Mouse (Mus musculus) CH12.LX (cell line): ENCODE measurements around the gene Mef2d. TPM values are rescaled to one million over a fixed set of nuclear protein-coding genes. Genes with fewer than 3 reads are reported as not detected.

Source experiments
- DNase-seq: peaks from one replicate; pipeline ENCODE4 v3.0.0-alpha.2; 2013; ENCODE audit errors: extremely low read depth
- H3K27ac ChIP-seq: 2 replicates; pipeline ENCODE4 v1.5.1; 2012; ENCODE audit warnings: low read depth, mild to moderate bottlenecking, control low read depth, moderate library complexity; ENCODE audit not compliant: insufficient read depth
- H3K27me3 ChIP-seq: replicated peaks from 2 replicates; pipeline ENCODE3; 2012; ENCODE audit warnings: inconsistent platforms
- H3K36me3 ChIP-seq, 2 experiments: replicated peaks in 1 of 2; 2 replicates each; pipeline versions ENCODE3 to v1.6.1; 2012; ENCODE audit warnings: inconsistent platforms in 1 of 2, low read length in 1 of 2, mild to moderate bottlenecking in 1 of 2, mixed read lengths in 1 of 2, moderate library complexity in 1 of 2; ENCODE audit not compliant: control insufficient read depth in 1 of 2, insufficient read depth in 1 of 2
- H3K4me1 ChIP-seq, 2 experiments: 2 replicates each; pipeline ENCODE4 v1.6.1; 2012; ENCODE audit warnings: inconsistent platforms in 1 of 2, moderate library complexity in 1 of 2; ENCODE audit not compliant: insufficient read depth in 2 of 2, control insufficient read depth in 1 of 2
- H3K4me2 ChIP-seq: 2 replicates; pipeline ENCODE4 v1.6.1; 2012; ENCODE audit warnings: low read depth, mild to moderate bottlenecking, control low read depth; ENCODE audit not compliant: poor library complexity, insufficient read depth, severe bottlenecking
- H3K4me3 ChIP-seq, 3 experiments: fragments of 150-350 bp in 1 of 3; sonication (generic) in 1 of 3; replicated peaks in 1 of 3; 2 replicates each; pipeline versions ENCODE3 to v1.5.1; 2011 to 2012; ENCODE audit warnings: low read depth in 2 of 3, low read length in 2 of 3, mild to moderate bottlenecking in 2 of 3, moderate library complexity in 2 of 3, control low read depth in 1 of 3, improper control_type of control experiment in 1 of 3, inconsistent platforms in 1 of 3, mixed read lengths in 1 of 3; ENCODE audit not compliant: poor library complexity in 1 of 3
- H3K79me2 ChIP-seq: replicated peaks from 2 replicates; pipeline ENCODE4 v1.6.1; 2012; ENCODE audit warnings: mild to moderate bottlenecking, moderate library complexity; ENCODE audit not compliant: control insufficient read depth, poor library complexity, insufficient read depth, severe bottlenecking; ENCODE audit errors: extremely low read depth
- H3K9ac ChIP-seq: 2 replicates; pipeline ENCODE4 v1.6.1; 2012; ENCODE audit warnings: low read depth, mild to moderate bottlenecking, control low read depth, moderate library complexity; ENCODE audit not compliant: insufficient read depth
- H3K9me3 ChIP-seq: replicated peaks from 2 replicates; pipeline ENCODE3; 2012; ENCODE audit warnings: low read length, inconsistent platforms, mixed read lengths
- BHLHE40 ChIP-seq: IDR thresholded peaks from 2 replicates; pipeline ENCODE4 v1.6.1; 2011; ENCODE audit warnings: mild to moderate bottlenecking, low read depth, low read length, improper control_type of control experiment
- CHD2 ChIP-seq: IDR thresholded peaks from 2 replicates; pipeline ENCODE4 v1.6.1; 2011; ENCODE audit warnings: low read length, improper control_type of control experiment
- CTCF ChIP-seq, 2 experiments: IDR thresholded peaks in 1 of 2; conservative IDR thresholded peaks in 1 of 2; 2 replicates each; pipeline ENCODE4 v1.5.1; 2011 to 2012; ENCODE audit warnings: low read depth in 2 of 2, low read length in 2 of 2, improper control_type of control experiment in 1 of 2, inconsistent platforms in 1 of 2, mild to moderate bottlenecking in 1 of 2, moderate library complexity in 1 of 2
- ELF1 ChIP-seq: IDR thresholded peaks from 2 replicates; pipeline ENCODE4 v1.6.1; 2014; ENCODE audit warnings: low read depth, mild to moderate bottlenecking, inconsistent platforms, low read length, improper control_type of control experiment
- EP300 ChIP-seq: IDR thresholded peaks from 2 replicates; pipeline ENCODE4 v1.6.1; 2011; ENCODE audit warnings: low read length, improper control_type of control experiment
- ETS1 ChIP-seq: conservative IDR thresholded peaks from 2 replicates; pipeline ENCODE4 v1.6.1; 2012; ENCODE audit warnings: low read depth, mild to moderate bottlenecking, inconsistent platforms, low read length, improper control_type of control experiment, moderate library complexity
- IRF4 ChIP-seq: IDR thresholded peaks from 2 replicates; pipeline ENCODE4 v1.6.1; 2014; ENCODE audit warnings: low read depth, mild to moderate bottlenecking, inconsistent platforms, low read length, improper control_type of control experiment
- JUND ChIP-seq: conservative IDR thresholded peaks from 2 replicates; pipeline ENCODE4 v1.6.1; 2011; ENCODE audit warnings: low read depth, low read length, improper control_type of control experiment
- MAFK ChIP-seq: IDR thresholded peaks from 2 replicates; pipeline ENCODE4 v1.6.1; 2011; ENCODE audit warnings: low read length, improper control_type of control experiment; ENCODE audit not compliant: insufficient replicate concordance
- MAX ChIP-seq: IDR thresholded peaks from 2 replicates; pipeline ENCODE4 v1.6.1; 2011; ENCODE audit warnings: low read length, improper control_type of control experiment
- MAZ ChIP-seq: IDR thresholded peaks from 2 replicates; pipeline ENCODE4 v1.6.1; 2012; ENCODE audit warnings: low read depth, mild to moderate bottlenecking, inconsistent platforms, low read length, improper control_type of control experiment, moderate library complexity
- MEF2A ChIP-seq: IDR thresholded peaks from 2 replicates; pipeline ENCODE4 v1.6.1; 2014; ENCODE audit warnings: low read depth, mild to moderate bottlenecking, inconsistent platforms, low read length, improper control_type of control experiment, borderline replicate concordance
- MYC ChIP-seq: IDR thresholded peaks from 2 replicates; pipeline ENCODE4 v1.6.1; 2011; ENCODE audit warnings: low read depth, mild to moderate bottlenecking, improper control_type of control experiment, low read length
- NELFE ChIP-seq: IDR thresholded peaks from 2 replicates; pipeline ENCODE4 v1.6.1; 2011; ENCODE audit warnings: low read depth, low read length, improper control_type of control experiment
- POLR2A ChIP-seq: IDR thresholded peaks from 2 replicates; pipeline ENCODE4 v1.6.1; 2011; ENCODE audit warnings: low read depth, mild to moderate bottlenecking, improper control_type of control experiment, low read length
- POLR2AphosphoS2 ChIP-seq: IDR thresholded peaks from 2 replicates; pipeline ENCODE4 v1.6.1; 2011; ENCODE audit warnings: low read depth, low read length, improper control_type of control experiment
- RAD21 ChIP-seq: IDR thresholded peaks from 2 replicates; pipeline ENCODE4 v1.6.1; 2011; ENCODE audit warnings: low read depth, mild to moderate bottlenecking, low read length, improper control_type of control experiment, moderate library complexity
- RCOR1 ChIP-seq: conservative IDR thresholded peaks from 2 replicates; pipeline ENCODE4 v1.6.1; 2012; ENCODE audit warnings: low read depth, mild to moderate bottlenecking, inconsistent platforms, low read length, improper control_type of control experiment
- SIN3A ChIP-seq: IDR thresholded peaks from 2 replicates; pipeline ENCODE4 v1.6.1; 2012; ENCODE audit warnings: low read length, improper control_type of control experiment, inconsistent platforms
- SMC3 ChIP-seq: IDR thresholded peaks from 2 replicates; pipeline ENCODE4 v1.6.1; 2011; ENCODE audit warnings: low read depth, low read length, improper control_type of control experiment
- TCF12 ChIP-seq: IDR thresholded peaks from 2 replicates; pipeline ENCODE4 v1.6.1; 2014; ENCODE audit warnings: low read depth, mild to moderate bottlenecking, inconsistent platforms, low read length, improper control_type of control experiment
- UBTF ChIP-seq: IDR thresholded peaks from 2 replicates; pipeline ENCODE4 v1.6.1; 2012; ENCODE audit warnings: low read depth, mild to moderate bottlenecking, inconsistent platforms, low read length, improper control_type of control experiment, moderate library complexity
- ZKSCAN1 ChIP-seq: IDR thresholded peaks from 2 replicates; pipeline ENCODE4 v1.6.1; 2012; ENCODE audit warnings: low read depth, inconsistent platforms, low read length, improper control_type of control experiment, borderline replicate concordance
- ZNF384 ChIP-seq: IDR thresholded peaks from 2 replicates; pipeline ENCODE4 v1.6.1; 2012; ENCODE audit warnings: low read depth, low read length, improper control_type of control experiment, inconsistent platforms
- dilution Hi-C: fragments of 300-500 bp; cut with MboI; formaldehyde crosslinking; loops from 2 replicates; pipeline ENCODE4 v1.14.3; 2020; ENCODE audit warnings: low sequenced_read_pairs; ENCODE audit not compliant: extremely low pct_unique_long_range_greater_than_20kb, extremely low pct_ligation_motif_present
- in situ Hi-C: fragments of 300-500 bp; cut with MboI; formaldehyde crosslinking; loops from 3 replicates; pipeline ENCODE4 v1.14.3; 2019; ENCODE audit warnings: low sequenced_read_pairs, low pct_ligation_motif_present, low pct_unique_long_range_greater_than_20kb, mixed read lengths
- polyA plus RNA-seq: library from polyadenylated mRNA; unstranded; fragments of >175 nt; gene quantifications from 2 replicates; pipeline ENCODE4 v1.2.1, GENCODE M21; 2012; ENCODE audit warnings: low read depth; ENCODE audit not compliant: insufficient read length
- total RNA-seq, 2 experiments: library from RNA; depleted of rRNA; stranded (reverse); fragments of 300-350 nt in 1 of 2; fragments of >200 nt in 1 of 2; gene quantifications; 2 replicates each; pipeline ENCODE4 v1.2.3; 2012 to 2014

Mef2d gene
- total and polyA plus RNA-seq, 3 experiments, result 4.8 to 75.8 (median 10.9) TPM

DNA sequence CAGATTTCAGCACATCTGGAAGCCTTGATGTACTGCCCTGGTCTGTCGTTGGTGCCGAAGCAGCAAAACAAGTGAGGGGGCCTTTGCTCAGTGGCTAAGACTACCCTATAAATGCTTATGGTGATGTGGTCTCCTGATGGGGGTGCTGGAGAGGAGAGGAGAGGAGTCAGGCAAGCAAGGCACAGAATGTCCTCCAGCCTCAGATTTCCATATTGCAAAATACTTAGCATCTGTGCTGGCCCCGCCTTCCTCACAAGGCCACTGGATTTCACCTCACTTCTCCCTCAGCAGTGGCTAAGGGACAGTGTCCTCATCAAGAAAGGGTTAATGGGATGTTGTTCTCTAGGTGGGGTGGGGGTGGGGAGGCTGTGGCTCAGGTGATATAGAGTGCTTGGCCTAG, 30.3 kb downstream of the Mef2d start:
- TF ChIP-seq MAFK, result no peak
- no peak for TF ChIP-seq CHD2
- no peak for TF ChIP-seq JUND
- TF ChIP-seq ETS1, result no peak
- TF ChIP-seq RAD21, result no peak
- TF ChIP-seq ELF1, result no peak
- no peak for TF ChIP-seq POLR2AphosphoS2
- TF ChIP-seq BHLHE40, result no peak
- TF ChIP-seq UBTF, result no peak
- TF ChIP-seq MEF2A, result no peak
- no peak for TF ChIP-seq ZKSCAN1
- Histone ChIP-seq H3K27ac (no peak overlapping the region), H3K36me3 (peaks cover 64 to 84% of the 10 kb centered on the region in 2 experiments), H3K27me3 (no peaks in the 10 kb centered on the region), H3K9ac (no peak overlapping the region), H3K4me1 (peaks cover 0 to 17% of the 10 kb centered on the region in 2 experiments; a peak in 2 of 4 replicates), H3K79me2 (no peaks in the 10 kb centered on the region), H3K9me3 (no peaks in the 10 kb centered on the region), H3K4me3 (no peak overlapping the region), H3K4me2 (no peak overlapping the region)
- no peak for DNase-seq
- dilution Hi-C loops (no loop called here), in situ Hi-C loops (no loop called here)

DNA sequence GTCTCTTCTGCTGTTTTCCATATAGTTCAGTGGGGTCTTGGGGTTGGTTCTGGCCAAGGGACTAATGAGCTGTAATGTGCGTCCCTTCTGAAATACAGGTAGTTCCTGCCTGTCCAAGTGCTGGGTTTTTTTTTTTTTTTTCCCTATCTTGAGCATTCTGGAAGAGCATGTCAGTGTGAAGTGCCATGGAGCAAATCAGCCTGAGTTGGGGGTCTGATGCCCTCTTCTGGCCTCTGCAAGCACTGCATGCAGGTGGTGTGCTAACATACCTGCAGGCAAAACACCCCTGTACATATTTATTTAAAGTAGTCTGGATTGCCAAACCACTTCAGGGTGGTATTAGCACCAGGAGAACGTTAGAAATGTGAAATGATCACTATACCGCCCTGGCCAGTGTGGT, 31.2 kb downstream of the Mef2d start:
- no peak overlapping the region for H3K9ac ChIP-seq
- in situ Hi-C loops, result no loop called here
- no peak; the same call in 1 of the 2 replicates for TF ChIP-seq POLR2A
- peak; percentile 70 for TF ChIP-seq RAD21
- no peak for TF ChIP-seq ELF1
- no peak for TF ChIP-seq CHD2
- no peak for TF ChIP-seq SIN3A
- TF ChIP-seq IRF4, result no peak
- TF ChIP-seq BHLHE40, result no peak
- peak; percentile 70 for TF ChIP-seq SMC3
- 0 out of 2 replicates have a peak, but pooled peaks have one; percentile 17 for TF ChIP-seq MYC
- TF ChIP-seq NELFE, result no peak
- TF ChIP-seq EP300, result no peak
- no peak for TF ChIP-seq MAZ
- TF ChIP-seq CTCF (conservative IDR thresholded peaks at IDR 0.05 in 1 of 2, IDR thresholded peaks at IDR 0.05 in 1 of 2; ENCODE audit: low read depth in 2 of 2, low read length in 2 of 2), result peak; percentile 71 to 78
- TF ChIP-seq TCF12, result no peak
- no peak for TF ChIP-seq MAX
- TF ChIP-seq ZNF384, result peak; percentile 76
- no peak for TF ChIP-seq RCOR1
- TF ChIP-seq, all 38 proteins: peak for 5
- Histone ChIP-seq H3K79me2 (no peaks in the 10 kb centered on the region), H3K27ac (no peak overlapping the region), H3K4me3 (no peak overlapping the region), H3K36me3 (peaks cover 54 to 74% of the 10 kb centered on the region in 2 experiments), H3K4me1 (peaks cover 0 to 17% of the 10 kb centered on the region in 2 experiments; a peak in 2 of 4 replicates), H3K9me3 (no peaks in the 10 kb centered on the region), H3K27me3 (no peaks in the 10 kb centered on the region), H3K4me2 (no peak overlapping the region)
- dilution Hi-C loops, result no loop called here
- peak; percentile 40 for DNase-seq
